Mouse (Mus musculus): ENCODE results near the gene Ilf3.

- TF ChIP-seq POLR2A (IDR thresholded peaks at IDR 0.05; ENCODE audit: insufficient read length, low read depth) (no peak), MAX (IDR thresholded peaks at IDR 0.05; ENCODE audit: low read depth) (no peak), MYOG (IDR thresholded peaks at IDR 0.05; ENCODE audit: control insufficient read depth in 1 of 3, insufficient read depth in 1 of 3, insufficient read length in 2 of 3, low read depth in 2 of 3) (no peak), POLR2AphosphoS2 (IDR thresholded peaks at IDR 0.05; ENCODE audit: insufficient read length, low read depth) (no peak), E2F4 (IDR thresholded peaks at IDR 0.05; ENCODE audit: insufficient read depth) (no peak), MYOD1 (IDR thresholded peaks at IDR 0.05; ENCODE audit: control insufficient read depth in 1 of 3, insufficient read length in 2 of 3, low read depth in 2 of 3) (no peak), USF1 (IDR thresholded peaks at IDR 0.05; ENCODE audit: low read depth) (no peak)
Measured at GRCm38 (mm10) chr9:21333523-21333922, 34.1 kb upstream of the Ilf3 start.

All from myocyte (in vitro differentiated cells).